Mouse (Mus musculus) adrenal gland, postnatal 10 days (tissue): ENCODE measurements at regions not wholly inside any gene's neighbourhood (a gene's known extent, or its start where the extent isn't known, plus 50 kb on each side); places are given as distances from the start of the nearest gene placed in this dataset.

ENCODE experiments used
- DNase-seq: peaks from one replicate; pipeline ENCODE4 v3.0.0; 2021; ENCODE audit warnings: mixed read lengths

DNA sequence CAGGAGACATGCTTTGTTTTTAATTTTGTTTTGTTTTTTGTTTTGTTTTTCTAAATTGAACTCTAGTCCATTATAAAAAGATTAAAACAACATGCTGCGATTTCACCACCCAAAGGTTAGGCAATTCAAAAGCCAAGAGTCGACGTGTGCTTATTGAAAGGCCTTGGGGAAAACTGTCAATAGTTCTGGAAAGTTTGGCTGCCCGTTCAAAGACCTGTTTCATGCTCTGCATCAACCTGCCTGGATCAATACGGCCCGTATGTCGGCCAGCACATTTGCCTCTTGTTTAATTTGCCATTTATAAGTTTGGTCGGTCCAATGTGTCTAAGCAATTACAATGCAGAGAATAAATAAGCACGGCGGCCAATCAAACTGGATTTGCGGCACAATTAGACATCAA lies 234.3 kb upstream of the Cxcr4 start:
- no peak for DNase-seq

DNA sequence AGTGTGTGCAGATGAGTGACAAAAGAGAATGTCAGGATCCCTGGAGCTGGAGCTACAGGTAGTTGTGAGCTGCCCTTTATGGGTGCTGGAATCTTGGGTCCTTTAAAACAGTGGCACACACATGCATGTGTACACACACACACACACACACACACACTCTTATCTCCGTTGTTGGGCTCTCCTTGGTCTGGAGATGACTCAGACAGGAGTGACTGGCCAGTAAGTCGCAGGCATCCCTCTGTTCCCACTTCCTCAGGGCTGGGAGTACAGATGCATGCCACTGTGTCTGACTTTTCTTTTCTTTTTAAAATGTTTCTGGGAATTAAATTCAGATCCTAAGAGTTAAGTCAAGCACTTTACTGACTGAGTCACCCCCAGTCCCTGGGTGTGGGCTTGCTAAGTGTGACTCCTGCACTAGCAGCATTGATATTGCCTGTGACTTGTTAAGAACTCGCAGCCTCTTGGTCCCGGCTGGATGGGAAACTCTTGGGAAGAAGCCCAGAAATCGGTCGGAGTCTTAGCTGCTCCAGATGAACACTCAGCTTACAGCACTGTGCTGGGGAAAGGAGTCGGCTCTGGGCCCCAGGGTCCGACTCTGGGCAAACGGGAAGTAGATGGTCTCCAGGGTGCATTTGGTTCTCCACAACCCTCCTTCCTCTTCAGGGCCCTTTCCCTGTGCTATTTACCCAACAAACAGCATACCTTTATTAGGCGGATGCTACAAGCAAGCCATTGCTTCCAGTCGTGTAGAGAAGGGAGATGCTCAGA lies 233.0 kb upstream of the Cxcr4 start:
- DNase-seq = peak; percentile 10

DNA sequence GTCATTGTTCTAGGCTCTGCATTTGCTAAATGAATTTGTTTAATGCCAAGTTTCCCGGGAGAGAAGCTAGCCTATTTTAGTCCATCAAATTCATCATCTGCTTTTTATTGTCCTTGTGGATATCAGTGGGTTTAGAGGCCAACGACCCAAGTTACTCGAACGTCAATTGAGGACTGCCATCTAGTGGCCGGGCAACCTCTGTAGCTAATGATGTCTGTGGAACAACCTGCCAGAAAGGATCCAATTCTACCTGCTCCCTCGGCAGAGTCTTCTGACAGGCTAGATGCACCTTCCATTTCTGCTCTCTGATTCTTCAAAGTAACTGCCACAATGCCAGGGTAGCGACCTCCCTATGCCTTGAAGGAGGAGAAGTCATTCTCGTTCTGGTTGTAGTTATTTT lies 232.1 kb upstream of the Cxcr4 start:
- peak; percentile 90 for DNase-seq

DNA sequence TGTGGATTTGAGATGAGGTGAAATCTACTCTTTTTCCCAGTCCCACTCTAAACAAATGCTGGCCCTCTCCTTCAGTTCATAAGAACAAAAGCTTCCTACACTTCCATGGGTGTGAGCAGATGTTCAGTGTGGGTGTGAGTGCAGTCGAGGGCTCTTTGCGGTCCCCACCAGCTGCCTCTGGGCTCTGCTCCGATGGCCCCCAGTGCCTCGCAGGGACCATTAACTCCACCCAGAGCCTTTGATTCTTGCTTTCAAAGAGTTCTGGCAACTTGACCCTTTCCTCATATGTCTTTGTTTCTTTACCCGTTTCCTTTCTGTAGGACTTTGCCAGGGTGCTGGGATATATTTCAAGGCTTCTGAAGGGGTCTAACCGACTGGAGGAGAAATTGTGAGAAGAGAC lies 229.9 kb upstream of the Cxcr4 start:
- no peak for DNase-seq

DNA sequence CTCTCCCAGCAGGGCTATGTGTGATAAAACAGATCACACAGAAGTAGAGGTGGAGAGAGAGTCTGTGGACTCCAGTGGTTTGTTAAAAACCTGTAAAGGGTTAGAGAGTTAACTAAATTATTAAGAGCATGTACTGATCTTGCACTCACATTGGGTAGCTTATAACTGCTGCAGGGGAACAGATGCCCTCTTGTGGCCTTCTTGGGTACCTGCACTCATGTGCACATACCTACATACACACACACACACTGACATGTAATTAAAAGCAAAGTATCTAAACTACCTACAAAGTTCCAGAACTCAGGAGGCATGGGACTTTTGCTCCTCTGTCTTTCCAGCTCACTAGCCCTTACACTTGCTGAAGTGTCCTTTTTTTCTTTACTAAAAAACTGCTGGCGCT lies 228.4 kb upstream of the Cxcr4 start:
- no peak for DNase-seq

DNA sequence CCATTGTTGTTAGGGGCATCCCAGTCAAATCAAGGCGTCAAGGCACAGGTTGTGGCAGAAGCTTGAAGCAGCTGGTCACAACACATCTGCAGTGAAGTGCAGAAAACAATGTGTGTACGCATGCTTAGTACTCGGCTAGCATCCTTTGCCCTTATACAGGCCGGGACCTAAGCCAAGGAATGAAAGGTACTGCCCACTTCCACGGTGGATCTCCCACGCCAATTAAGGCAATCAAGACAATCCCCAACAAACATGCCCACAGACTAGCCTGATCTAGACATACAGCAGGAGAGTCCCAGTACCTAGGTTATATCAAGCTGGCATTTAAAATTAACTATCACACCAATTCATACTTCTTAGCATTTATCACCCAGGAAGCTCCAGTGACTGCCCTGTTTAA lies 227.5 kb upstream of the Cxcr4 start:
- DNase-seq = no peak

DNA sequence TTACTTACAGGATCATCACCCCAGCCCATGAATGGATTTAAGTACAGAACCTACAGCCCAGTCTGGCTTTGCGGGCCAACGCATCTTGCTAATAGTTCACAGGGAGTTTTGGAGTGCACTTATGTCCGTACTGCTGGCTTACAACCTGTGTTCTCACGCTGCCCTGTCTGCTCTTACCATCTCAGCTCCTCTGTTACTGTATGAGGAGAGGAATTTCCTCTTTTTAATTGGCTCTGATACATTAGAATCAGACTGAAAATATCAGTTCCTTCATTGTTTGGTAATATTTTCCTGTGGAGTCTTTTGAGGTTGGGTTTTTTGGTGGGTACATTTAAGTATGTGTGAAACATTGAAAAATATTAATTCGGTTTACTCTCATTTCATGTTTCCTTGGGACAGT lies 221.3 kb upstream of the Cxcr4 start:
- no peak for DNase-seq

DNA sequence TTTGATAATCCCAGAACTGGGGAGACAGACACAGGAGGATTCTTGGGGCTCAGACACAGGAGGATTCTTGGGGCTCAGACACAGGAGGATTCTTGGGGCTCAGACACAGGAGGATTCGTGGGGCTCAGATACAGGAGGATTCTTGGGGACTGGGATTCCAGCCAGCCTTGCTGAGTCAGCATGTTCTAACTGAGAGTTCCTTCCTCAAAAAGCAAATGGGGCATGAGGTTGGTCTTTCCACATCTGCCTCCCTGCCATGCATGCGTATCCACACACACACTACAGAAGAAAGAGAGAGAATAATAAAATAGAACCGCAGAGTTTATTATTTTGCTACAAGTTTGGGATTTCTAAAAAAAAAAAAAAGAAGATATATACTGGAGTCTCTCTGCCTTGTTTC lies 218.8 kb upstream of the Cxcr4 start:
- no peak for DNase-seq

DNA sequence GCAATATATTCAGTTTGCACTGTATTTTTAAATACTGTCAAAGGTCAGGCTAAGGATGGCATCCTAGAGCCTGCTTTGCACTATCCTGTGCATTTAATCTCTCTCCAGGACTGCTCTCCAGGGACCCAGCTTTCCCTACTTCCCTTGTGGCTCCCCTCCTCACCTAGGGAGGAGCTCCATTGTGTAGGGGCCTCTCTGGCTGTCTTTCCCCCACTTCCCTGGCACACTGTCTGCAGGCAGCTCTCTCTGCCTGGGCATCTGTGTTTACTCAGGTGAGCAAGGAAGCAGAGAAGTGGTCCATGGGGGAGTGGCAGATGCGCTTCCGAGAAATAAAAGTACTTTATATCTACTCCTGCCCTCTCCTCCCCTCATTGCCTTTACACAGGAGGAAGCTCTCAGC lies 218.0 kb upstream of the Cxcr4 start:
- DNase-seq = no peak

DNA sequence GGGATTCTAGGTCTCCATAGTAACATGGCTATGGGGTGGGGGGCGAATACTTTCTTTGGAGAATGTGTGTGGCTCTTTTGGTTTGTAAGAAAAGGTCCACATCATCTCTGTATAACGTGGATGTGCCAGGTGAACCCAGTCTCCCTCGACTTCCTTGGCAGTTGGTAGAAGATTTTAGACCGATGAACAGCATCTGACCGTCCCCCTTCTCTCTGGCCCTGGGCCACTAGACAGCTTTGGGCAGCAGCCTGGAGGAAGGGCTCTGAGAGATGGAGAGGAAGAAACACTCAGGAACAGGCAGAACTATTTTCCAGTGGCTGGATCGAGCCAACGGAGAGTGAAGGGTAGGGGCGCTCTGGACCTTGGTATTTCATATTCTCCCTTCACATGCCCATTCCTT lies 217.5 kb upstream of the Cxcr4 start:
- DNase-seq = no peak

DNA sequence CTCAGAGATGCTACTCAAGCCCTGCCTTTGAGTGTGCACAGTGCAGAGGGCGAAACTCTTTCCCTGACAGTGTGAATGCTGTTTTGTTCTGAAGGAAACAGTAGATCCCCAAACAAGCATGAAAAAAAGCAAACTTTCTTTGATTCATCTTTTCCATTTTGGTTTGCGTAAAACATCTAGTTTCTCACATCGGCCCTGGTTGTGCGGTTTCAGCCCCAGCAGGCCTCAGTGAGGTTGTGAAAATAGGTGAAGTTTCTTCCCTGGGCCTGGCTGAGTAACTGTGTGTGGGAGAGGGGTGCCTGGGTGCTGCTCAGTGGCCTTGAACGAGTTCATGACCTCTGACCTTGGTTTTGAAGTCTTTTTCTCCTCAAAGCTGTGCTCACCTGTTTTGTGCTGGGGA lies 216.5 kb upstream of the Cxcr4 start:
- no peak for DNase-seq

DNA sequence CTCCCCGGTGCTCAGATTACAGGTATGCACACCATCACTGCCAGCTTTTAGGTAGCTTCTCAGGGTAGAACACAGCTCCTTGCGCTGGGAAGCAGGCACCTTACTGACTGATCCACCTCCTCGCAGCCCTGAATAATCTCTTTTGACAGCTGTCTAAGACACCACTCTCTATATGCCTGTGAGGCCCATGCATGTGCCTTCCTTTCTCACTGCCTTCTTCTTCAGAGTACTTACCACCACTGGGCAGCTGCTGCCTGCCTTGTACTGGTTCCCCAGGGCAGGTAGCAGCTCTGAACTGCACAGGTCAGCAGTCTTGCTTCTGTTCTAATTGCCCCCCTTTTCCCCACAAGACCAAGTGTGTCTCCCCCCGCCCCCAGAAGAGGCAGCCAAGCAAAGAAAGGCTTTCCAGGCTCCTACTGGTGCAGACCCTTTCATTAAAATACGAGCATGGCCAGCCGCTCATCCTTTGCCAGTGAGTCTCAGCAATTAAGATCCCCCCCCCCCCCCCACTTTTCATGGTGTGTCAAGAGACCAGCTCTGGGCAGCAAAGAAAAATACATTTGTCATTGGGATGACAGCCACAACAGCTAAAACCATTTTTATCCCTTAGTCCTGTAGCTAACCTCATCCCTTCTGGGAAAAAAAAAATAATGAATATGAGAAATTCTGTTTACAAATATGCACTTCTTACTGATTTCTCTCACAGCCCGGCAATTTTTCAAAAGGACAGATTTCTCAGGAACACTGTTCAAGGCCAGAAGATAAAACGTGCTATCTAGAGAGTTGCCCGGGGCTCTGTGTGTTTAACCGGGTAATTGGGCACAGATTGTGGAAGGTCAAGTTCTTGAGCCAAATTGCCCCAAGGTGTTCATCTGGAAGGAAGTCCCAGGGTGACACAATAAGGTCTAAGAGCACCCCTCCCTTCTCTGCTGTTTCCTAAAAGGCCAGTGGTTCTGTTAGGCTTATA lies 213.9 kb upstream of the Cxcr4 start:
- no peak for DNase-seq

DNA sequence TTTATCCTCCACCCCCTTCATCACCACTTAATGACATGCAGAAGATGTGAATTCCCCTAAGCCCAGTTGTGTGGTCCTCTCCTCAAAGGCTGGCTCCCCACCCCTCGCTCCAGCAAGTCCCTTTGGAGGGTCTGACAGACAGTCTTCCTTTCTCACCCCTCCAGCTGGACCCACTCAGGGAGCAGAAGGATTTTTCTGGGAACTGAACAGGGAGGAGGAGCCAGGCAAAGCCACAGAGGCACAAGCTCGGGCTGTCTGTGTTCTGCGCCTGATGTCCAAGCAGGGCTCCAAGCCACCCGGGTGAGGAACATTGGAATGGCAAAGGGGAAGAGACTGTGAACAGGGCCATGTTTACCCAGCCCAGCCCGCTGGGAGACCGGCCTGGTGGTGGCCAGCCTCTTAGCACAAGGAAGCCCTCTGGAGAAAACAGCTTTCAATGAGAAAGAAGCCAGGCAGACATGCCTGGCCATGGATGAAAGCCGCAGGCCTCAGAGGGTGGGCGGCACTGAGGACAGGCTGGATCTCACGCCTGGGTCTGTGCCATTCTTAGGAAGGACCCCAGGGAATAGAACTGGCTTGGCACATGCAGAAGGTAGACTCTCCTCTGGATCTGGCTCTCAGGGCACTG lies 211.5 kb upstream of the Cxcr4 start:
- DNase-seq = peak; percentile 20

DNA sequence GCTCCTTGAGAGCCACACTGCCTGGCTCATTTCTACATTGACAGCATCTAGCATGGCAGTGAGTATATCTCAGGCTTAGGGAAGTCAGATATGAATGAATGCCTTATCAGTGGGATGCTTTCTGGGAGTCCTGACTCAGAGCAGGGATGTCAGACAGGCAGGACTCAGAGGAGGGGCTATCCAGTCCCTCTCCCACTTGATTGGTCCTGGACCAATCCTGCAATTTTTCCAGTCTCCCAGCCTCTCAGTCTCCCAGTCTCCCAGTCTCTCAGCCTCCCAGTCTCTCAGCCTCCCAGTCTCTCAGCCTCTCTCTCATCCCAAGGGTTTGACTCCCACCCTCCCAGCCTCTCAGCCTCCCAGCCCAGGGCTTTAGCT lies 211.0 kb upstream of the Cxcr4 start:
- no peak for DNase-seq

DNA sequence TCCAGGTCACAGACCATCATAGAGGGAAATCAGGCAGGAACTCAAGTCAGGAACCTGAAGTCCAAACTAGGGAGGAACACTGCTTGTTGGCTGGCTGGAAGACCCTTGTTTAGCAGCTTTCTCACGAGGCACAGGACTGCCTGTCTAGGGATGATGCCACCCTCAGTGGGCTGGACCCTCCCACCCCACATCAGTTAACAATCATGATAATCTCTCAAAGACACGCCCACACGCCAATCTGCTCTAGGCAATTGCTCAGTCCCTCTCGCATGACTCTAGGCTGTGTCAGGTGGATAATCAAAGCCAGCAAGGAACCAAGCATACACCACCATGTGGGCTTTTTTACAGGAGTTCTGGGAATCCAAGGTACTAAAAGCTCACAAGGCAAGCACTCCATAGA lies 206.6 kb upstream of the Cxcr4 start:
- no peak for DNase-seq

DNA sequence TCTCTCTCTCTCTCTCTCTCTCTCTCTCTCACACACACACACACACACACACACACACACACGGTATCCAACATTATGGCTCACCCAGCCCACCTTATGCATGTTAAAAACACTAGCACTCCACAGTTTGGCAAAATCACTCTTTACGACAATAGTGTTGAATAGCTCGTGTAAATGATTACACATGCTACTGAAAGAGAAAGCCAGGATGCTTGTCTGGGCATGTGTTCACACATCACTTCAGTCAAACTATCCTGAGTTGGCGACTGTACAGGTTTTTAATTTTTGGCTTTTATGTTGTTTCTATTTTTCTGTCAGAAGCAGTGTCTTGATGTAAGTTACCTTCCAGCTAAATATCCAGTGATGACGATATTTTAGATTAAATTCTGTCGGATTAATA lies 203.6 kb upstream of the Cxcr4 start:
- no peak for DNase-seq

DNA sequence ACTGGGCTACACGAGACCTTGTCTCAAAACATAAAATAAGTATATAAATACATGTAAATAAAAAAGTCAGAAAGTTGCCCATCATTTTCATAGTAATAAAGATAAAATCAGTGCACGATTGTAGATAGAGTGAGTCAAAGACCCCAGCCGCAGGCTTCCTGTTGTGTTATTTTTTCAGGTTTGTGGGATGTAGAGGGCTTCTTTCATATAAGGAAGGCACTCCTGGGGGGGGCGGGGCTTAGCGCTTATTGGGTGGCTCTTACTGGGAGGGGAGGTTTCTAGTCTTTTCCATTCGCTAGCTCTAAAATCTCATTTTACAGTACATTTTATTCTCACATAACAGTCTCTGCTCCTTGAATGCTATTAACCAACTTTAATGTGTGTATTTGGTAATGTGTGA lies 198.8 kb upstream of the Cxcr4 start:
- DNase-seq = no peak

DNA sequence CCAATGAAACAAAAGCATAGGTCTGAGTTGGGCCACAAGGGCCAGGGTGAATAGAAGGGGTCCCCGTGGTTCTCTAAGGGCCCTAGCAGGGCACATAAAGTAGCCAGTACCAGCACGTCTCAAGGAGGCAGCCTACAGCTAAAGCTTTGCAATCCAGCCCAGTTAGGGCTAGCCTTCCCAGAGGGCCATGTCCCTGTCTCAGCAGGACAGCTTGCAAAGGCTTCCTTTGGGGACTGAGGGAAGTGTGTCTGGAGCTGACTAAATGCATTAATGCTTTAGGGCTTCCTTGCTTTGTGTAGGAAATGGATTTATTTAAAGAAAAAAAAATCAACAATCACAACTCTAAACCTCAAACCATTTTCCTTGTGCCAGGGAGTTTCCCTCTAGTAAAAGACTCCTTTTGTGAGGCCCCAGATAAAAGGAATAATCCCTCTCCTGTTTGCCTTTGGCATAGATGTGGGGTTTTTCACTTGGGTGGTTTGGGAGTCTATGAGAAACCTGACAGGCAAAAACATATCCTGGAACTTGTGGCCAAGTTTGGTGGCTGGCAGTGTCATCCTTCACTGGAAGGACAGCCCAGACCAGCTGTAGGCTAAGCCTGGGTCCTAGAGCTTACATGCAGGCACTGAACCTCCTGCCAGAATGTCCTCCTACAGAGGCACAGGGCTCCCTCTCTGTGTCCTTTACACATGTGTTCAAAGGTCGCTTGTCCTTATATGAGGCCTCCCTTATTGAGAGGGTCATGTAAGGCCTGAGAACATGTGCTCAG lies 197.7 kb upstream of the Cxcr4 start:
- DNase-seq = no peak

DNA sequence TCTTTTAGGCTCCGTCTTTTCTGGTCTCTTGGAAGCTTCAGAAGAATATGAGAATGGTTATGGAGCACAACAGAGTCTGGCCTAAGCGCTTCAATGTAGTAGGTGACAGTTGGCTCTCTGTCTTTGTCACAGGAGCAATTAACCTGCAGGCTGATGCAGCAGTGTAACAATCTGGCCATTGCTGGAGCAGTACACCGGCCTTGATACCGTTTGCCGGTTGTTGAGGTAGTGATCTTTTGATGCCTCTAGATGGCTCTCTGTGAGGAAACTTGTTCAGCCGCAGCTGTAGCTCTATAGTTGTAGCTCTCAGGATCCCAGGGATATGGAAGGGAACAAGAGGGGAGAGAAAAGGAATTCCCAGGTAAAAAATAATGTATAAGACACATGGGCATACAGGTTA lies 196.1 kb upstream of the Cxcr4 start:
- DNase-seq = no peak

DNA sequence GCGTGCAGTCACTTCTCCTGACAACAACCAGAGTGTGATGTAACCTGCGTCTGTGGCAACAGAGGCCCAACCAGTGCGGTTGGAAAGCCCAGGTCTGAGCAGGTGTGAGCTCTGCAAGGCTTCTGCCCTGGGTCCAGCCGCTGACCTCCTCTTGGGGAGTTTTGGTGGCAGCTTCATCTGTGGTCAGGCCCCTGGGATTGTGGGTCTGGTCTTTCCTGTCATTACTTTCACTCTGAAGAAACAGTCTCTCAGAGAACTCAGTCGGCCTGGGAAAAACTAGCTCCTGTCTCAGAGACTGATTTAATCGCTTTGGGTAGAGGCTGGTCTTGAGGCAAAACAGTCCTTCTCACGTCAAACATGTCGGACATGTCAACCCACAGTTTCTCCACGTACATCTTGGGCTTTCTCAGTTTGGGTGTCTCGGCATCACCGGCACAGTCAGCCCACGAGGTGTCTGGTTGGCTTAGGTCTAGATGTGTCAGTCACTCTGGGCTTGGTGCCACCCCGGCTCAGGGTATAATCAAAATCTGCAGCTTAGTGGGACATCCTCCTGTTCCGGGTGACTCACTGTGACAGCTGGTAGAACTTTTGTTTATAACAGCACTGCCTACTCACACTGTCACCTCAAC lies 195.0 kb upstream of the Cxcr4 start:
- DNase-seq = peak; percentile 17

DNA sequence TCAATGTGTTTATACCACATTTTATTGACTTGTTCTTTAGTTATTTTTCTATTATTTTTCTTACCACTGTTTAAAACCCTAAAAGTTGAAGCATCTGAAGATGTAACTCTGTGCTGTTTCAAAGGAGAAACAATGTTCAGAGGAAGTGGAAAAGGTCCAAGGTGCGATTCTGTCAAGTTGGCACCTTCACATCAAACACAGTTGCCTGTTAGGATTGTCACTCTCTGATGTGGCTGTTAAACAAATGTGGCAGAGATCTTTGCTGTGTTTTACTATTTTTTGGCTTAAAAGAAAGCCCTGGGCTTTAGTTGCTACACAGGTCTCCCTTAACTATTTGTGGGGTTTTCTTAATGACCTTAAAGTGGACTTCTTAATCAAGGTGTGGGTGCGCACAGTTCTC lies 190.2 kb upstream of the Cxcr4 start:
- DNase-seq = no peak

DNA sequence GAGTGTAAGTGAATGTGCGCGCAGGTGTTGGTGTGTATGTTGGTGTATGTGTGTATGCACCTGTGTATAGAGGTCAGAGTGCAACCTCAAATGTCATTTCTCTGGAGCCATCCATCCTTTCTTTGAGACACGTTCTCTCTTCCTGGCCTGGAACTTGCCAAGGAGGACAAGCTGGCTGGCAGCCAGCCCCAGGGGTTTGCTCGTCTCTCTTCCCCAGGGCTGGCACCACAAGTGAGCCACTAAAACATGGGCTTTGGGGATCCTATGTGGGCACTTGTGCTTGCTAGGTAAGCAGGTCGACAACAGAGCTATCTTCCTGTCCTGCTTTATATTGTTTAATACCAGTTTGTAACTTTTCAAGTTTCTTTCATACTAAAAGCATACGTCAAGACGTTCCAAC lies 189.8 kb upstream of the Cxcr4 start:
- DNase-seq = no peak
